Mouse (Mus musculus): ENCODE measurements around the gene Tube1.

GRCm38 (mm10) chr10:39140843-39141242, 7.1 kb downstream of the Tube1 start:
- TF ChIP-seq POLR2A (IDR thresholded peaks at IDR 0.05; ENCODE audit: low read depth, low read length): no peak
- TF ChIP-seq CTCF (IDR thresholded peaks at IDR 0.05; ENCODE audit: borderline replicate concordance, insufficient read depth, low read length): no peak

Data from embryonic fibroblast, embryonic 13.5 days (primary cell).